Mouse (Mus musculus) granulocyte monocyte progenitor cell, adult 5-6 weeks (primary cell): ENCODE measurements around the gene Clec18a. TPM values are rescaled to one million over a fixed set of nuclear protein-coding genes. Genes with fewer than 3 reads are reported as not detected.
"Not testable (repeated sequence)": the region's sequence is repeated elsewhere in the genome, so short reads cannot be mapped to it uniquely, and the experiment has no call there.

Experiments used
- ATAC-seq: replicated peaks from 2 replicates; pipeline ENCODE4 v1.8.0; 2016; ENCODE audit warnings: mild to moderate bottlenecking, moderate TSS enrichment, inconsistent platforms; ENCODE audit not compliant: poor library complexity, severe bottlenecking
- total RNA-seq, 2 experiments: library from RNA; stranded (forward) in 1 of 2; stranded (reverse) in 1 of 2; fragments of 200-712, 200-1000 nt in 1 of 2; fragments of >200 nt in 1 of 2; fragmentation: Nextera tagmentation in 1 of 2; gene quantifications; 2 replicates each; pipeline ENCODE4 v1.2.3; 2014 to 2017

Clec18a gene
- total RNA-seq (2014; fragmentation: Nextera tagmentation) (not detected in 2 replicates), total RNA-seq (2017) (0.13 TPM in 1 of 2 replicates, not detected in the other)

- not testable (repeated sequence) for ATAC-seq
Measured at GRCm38 (mm10) chr8:111092326-111092725, at the start of gene Clec18a. Clec18a (minus strand) TSS chr8:111092426.

- no peak for ATAC-seq
Measured at GRCm38 (mm10) chr8:111130756-111131155, 38.5 kb upstream of the Clec18a start.

GRCm38 (mm10) chr8:111119481-111119880 is 27.3 kb upstream of the Clec18a start:
- ATAC-seq, result no peak

GRCm38 (mm10) chr8:111114891-111115290 is 22.7 kb upstream of the Clec18a start:
- no peak for ATAC-seq

GRCm38 (mm10) chr8:111094719-111095302 is 2.6 kb upstream of the Clec18a start:
- peak; percentile 21; the same call in 1 of the 2 replicates for ATAC-seq

DNA sequence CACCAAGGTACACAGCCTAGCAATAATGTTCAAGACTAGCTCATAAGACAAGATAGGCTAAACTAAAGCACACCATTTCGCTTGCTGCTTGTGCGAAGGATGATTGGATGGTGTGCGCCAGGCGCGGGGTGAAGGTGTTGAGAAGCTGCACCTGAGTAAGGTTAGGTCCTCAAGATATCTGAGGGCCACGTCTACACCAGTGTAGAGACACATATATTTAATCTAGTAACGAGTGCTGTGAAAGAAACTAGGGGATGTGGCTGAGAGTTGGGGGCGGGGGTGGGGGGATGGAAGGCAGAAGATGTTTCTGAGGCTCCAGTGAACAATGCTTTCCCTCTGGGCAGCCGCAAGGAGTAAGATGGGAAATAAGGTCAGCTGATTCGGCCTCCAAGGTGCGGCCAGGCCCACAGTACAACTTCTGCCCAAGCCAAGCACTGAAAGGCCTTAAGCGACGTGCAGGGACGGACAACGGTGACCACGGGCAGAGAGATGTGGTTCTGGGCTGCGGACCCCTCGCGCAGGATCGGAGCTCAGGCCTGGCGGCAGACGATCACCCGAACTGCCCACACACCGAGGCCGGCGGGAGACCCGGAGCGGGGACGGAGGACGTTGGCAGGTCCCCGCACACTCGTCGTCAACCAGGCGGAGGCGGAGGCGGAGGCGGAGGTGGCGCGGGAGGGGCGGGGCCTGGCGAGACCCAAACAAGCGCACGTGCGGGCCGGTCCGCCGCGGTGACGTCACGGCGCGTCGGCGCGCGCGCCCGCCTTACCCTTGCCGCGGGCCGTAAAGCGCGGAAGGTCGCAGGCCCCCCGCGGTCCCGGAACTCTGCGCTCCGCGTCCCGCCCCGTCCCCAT is 1.9 kb upstream of the Clec18a start, which contains the start of gene Pdpr:
TSS of gene Pdpr (plus strand) at position 766 of the 854 bp plus-strand sequence.
- ATAC-seq, result peak; percentile 86

DNA sequence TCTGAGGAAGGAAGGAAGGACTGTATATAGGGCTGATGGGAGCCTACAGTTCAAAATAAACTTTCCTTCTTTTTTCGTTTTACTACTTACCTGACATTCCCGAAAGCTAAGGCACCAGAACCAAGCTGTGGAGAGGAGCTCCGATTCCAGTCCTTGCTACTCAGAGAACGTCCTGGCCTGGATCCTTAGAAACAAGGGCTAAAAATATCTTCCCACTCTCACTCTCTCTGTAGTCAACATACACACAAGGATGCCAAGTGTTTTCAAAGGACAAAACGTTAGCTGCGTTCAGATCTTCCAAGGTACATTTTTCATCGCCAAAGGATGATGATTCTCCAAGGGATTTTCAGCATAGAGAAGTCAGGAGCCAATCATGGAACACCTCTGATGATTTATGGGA is 520 bp downstream of the Clec18a start:
- no peak for ATAC-seq

DNA sequence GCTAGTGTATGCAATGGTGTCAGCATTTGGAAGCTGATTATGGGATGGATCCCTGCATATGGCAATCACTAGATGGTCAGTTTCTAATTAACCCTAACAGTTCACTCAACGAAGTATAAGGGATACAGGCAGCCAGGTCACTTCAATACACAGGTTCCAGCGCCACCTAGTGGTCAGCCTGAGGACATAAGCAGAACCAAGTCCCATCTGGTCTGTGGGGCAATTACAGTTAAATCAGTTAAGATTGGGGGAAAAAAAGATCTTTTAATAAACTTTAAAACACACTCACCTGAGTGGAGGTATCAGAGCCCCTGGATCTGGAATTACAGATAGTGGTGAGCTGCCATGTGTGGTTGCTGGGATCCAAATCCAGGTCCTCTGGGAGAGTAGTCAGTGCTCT is 2.1 kb downstream of the Clec18a start:
- ATAC-seq, result peak; percentile 66

DNA sequence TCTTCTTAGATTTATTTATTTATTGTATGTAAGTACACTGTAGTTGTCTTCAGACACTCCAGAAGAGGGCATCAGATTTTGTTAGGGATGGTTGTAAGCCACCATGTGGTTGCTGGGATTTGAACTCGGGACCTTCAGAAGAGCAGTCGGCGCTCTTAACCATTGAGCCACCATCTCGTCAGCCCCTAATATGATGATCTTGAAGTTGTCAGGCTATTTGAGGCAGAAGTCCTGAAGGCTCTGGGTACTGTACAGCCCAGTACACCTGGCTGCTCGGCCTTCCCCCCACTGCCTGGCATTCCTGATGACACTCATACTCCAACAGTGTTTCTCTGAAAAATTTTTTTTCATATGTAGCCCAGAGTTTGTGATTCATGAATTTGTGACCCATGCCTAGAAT is 8.3 kb downstream of the Clec18a start:
- ATAC-seq, result not testable (repeated sequence)

DNA sequence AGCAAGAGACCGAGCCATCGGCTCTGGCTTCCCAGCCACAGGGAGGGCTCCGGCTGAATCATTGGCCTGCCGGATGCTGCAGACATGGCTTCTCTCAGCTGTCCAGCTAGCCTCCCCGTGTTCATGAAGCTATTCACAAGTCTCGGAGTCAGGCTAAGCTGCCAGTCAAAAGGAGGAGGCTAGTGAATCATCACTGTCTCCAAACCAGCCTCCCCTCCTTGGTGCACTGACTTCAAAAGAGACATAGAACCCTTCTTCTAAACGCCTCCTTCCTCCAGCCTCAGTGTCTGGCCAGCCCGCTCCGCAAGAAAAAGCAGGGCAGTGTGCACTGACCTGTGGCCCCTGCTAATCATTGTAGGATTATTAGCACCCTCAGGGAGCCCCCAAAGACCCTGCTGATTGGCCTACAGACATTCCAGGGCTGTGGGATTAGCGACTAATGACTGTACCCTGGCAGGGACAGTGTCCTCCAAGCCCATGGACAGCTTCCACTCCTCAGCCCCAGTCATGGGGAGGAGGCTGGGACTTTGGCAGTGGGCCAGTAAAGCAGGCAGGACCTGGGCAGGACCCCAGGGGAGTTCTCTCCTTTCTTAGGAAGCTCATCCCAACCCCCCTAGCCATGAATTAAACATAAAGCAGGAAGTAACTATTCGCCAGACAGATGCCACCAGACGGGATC is 10.5 kb downstream of the Clec18a start:
- no peak for ATAC-seq

- ATAC-seq, result no peak
Measured at GRCm38 (mm10) chr8:111079861-111080271, 12.4 kb downstream of the Clec18a start.

- no peak for ATAC-seq
Measured at GRCm38 (mm10) chr8:111079461-111079860, 12.8 kb downstream of the Clec18a start.

DNA sequence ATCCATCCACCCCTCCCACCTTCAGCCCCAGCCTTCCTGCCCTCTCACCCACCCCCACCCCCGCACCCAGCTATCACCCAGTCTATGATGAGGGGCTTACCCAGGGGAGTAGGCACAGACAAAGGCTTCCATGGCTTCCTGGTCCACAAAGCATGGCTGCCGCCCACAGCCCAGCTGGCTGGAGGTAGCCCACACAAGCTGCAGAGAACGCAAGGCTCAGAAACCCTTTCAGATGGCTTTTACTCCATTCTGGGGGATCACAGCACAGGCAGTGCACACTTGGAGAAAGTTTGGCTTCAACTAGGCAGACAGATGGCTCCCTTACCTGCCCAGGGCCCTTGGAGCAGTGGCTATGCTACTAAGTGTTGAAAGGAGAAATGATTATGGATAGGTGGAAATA is 16.3 kb downstream of the Clec18a start:
- no peak for ATAC-seq

GRCm38 (mm10) chr8:111068660-111069059 is 23.6 kb downstream of the Clec18a start:
- not testable (repeated sequence) for ATAC-seq

GRCm38 (mm10) chr8:111067439-111067838 is 24.8 kb downstream of the Clec18a start:
- peak; percentile 39 for ATAC-seq

- ATAC-seq, result no peak
Measured at GRCm38 (mm10) chr8:111066308-111066707, 25.9 kb downstream of the Clec18a start.

DNA sequence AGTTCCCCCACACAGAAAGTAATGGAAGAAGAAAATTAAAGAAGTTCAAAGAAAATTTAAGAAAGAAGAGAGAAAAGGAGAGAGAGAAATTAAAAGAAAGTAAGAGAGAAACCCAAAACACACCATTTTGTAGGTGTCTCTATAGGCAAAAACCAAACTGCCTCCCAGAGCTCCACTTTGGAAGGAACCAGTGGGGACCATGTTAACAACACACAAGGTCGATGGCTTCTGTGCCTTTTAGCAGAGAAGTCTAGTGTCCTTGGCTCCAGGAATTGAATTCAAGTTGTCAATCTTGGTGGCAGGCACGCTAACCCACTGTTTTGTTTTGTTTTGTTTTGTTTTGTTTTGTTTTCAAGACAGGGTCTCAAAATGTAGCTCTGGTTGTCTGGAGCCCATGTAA is 29.3 kb downstream of the Clec18a start:
- ATAC-seq, result no peak

GRCm38 (mm10) chr8:111062072-111062757 is 30.0 kb downstream of the Clec18a start:
- ATAC-seq, result peak; percentile 74

- ATAC-seq, result peak; percentile 9; the same call in 1 of the 2 replicates
Measured at GRCm38 (mm10) chr8:111061688-111062071, 30.5 kb downstream of the Clec18a start.

DNA sequence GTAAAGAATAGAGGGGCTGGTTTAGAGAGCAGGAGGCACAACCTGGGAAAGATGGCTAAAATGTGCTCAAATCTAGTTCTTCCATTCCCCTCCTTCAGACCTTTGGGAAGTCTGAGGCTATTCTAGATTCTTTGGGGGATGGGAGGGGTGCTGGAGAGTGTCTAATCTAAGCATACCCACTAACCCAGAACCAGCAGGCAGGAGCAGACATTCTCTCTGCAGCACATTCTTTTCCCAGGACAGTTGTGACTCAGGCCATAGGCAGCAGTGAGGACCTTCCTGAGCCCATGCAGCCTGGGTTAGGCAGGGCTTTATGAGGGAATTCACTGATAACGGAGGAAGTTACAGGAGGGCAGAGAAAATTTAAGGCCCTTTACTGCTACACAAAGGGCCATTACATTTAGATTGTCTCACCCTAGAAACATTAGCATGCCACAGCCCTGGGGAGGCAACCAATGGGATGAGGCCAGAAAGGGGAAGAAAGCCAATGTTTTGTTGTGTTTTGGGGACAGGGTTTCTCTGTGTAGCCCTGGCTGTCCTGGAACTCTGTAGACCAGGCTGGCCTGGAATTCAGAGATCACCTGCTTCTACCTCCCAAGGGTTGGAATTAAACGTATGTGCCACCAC is 33.2 kb downstream of the Clec18a start:
- ATAC-seq, result no peak
